Mouse (Mus musculus) megakaryocyte, embryonic 14.5 days (primary cell): Measurements from ENCODE around the gene Atp6v1g1. TPM values are rescaled to one million over a fixed set of nuclear protein-coding genes. Genes with fewer than 3 reads are reported as not detected.

Source experiments
- H3K27me3 ChIP-seq: replicated peaks from 2 replicates; pipeline ENCODE3; 2012; ENCODE audit warnings: inconsistent platforms
- H3K36me3 ChIP-seq: replicated peaks from 2 replicates; pipeline ENCODE3; 2012; ENCODE audit warnings: low read length, inconsistent platforms, mixed read lengths
- H3K4me1 ChIP-seq: 2 replicates; pipeline ENCODE4 v1.6.1; 2012; ENCODE audit warnings: inconsistent platforms
- H3K4me3 ChIP-seq: replicated peaks from 2 replicates; pipeline ENCODE3; 2012; ENCODE audit warnings: moderate library complexity, mild to moderate bottlenecking, inconsistent platforms
- H3K9me3 ChIP-seq: 2 replicates; pipeline ENCODE4 v1.6.1; 2012; ENCODE audit warnings: inconsistent platforms
- FLI1 ChIP-seq: IDR thresholded peaks from 2 replicates; pipeline ENCODE4 v1.6.1; 2012; ENCODE audit warnings: low read length, inconsistent platforms, mixed read lengths
- GATA1 ChIP-seq: IDR thresholded peaks from 3 replicates; pipeline ENCODE4 v1.6.1; 2012; ENCODE audit warnings: mixed read lengths, low read length, inconsistent platforms, borderline replicate concordance
- polyA plus RNA-seq: library from polyadenylated mRNA; stranded (reverse); fragments of >175 nt; gene quantifications from 2 replicates; pipeline ENCODE4 v1.2.3, GENCODE M21; 2012; ENCODE audit warnings: low replicate concordance; ENCODE audit not compliant: insufficient read depth

Gene Atp6v1g1
- polyA plus RNA-seq, 1 experiment: 191 TPM

GRCm38 (mm10) chr4:63556665-63557064 lies 12.1 kb downstream of the Atp6v1g1 start:
- no peak for TF ChIP-seq FLI1
- peaks cover 52% of the 10 kb centered on the region for H3K36me3 ChIP-seq
- no peaks in the 10 kb centered on the region for H3K9me3 ChIP-seq
- H3K4me3 ChIP-seq: no peak overlapping the region
- H3K27me3 ChIP-seq: peaks cover 25% of the 10 kb centered on the region
- H3K4me1 ChIP-seq: peaks cover 51% of the 10 kb centered on the region

- H3K27me3 ChIP-seq: peaks cover 27% of the 10 kb centered on the region
- H3K4me1 ChIP-seq: peaks cover 58% of the 10 kb centered on the region
- TF ChIP-seq GATA1: no peak
- no peak for TF ChIP-seq FLI1
- peaks cover 44% of the 10 kb centered on the region for H3K36me3 ChIP-seq
- H3K4me3 ChIP-seq: peak overlapping the region; percentile 92
- H3K9me3 ChIP-seq: no peaks in the 10 kb centered on the region
Observed at GRCm38 (mm10) chr4:63557124-63558059, 12.8 kb downstream of the Atp6v1g1 start.

- H3K27me3 ChIP-seq: peaks cover 30% of the 10 kb centered on the region
- peak within 1 kb of the TSS; percentile 92 for H3K4me3 ChIP-seq
- H3K36me3 ChIP-seq: peaks cover 41% of the 10 kb centered on the region
- TF ChIP-seq FLI1 (no peak), GATA1 (no peak)
- H3K9me3 ChIP-seq: no peaks in the 10 kb centered on the region
- H3K4me1 ChIP-seq: peaks cover 62% of the 10 kb centered on the region
Observed at GRCm38 (mm10) chr4:63558407-63559081, 14.0 kb downstream of the Atp6v1g1 start, which contains the start of gene Tmem268. Tmem268 (plus strand) TSS chr4:63558781.

- peaks cover 62% of the 10 kb centered on the region for H3K4me1 ChIP-seq
- peaks cover 42% of the 10 kb centered on the region for H3K36me3 ChIP-seq
- peak overlapping the region; percentile 92 for H3K4me3 ChIP-seq
- no peaks in the 10 kb centered on the region for H3K9me3 ChIP-seq
- no peak for TF ChIP-seq FLI1
- no peak for TF ChIP-seq GATA1
- peaks cover 30% of the 10 kb centered on the region for H3K27me3 ChIP-seq
Observed at GRCm38 (mm10) chr4:63559127-63559697, 14.6 kb downstream of the Atp6v1g1 start.

- peak overlapping the region; percentile 92 for H3K4me3 ChIP-seq
- TF ChIP-seq GATA1 (no peak), FLI1 (no peak)
- peaks cover 62% of the 10 kb centered on the region for H3K4me1 ChIP-seq
- H3K27me3 ChIP-seq: peaks cover 32% of the 10 kb centered on the region
- no peaks in the 10 kb centered on the region for H3K9me3 ChIP-seq
- peaks cover 42% of the 10 kb centered on the region for H3K36me3 ChIP-seq
Observed at GRCm38 (mm10) chr4:63560079-63560478, 15.5 kb downstream of the Atp6v1g1 start.

- peaks cover 41% of the 10 kb centered on the region for H3K36me3 ChIP-seq
- H3K27me3 ChIP-seq: peaks cover 32% of the 10 kb centered on the region
- peaks cover 50% of the 10 kb centered on the region for H3K4me1 ChIP-seq
- no peaks in the 10 kb centered on the region for H3K9me3 ChIP-seq
- no peak for TF ChIP-seq GATA1
- TF ChIP-seq FLI1: no peak
- peak overlapping the region; percentile 60 for H3K4me3 ChIP-seq
Observed at GRCm38 (mm10) chr4:63561861-63562675, 17.5 kb downstream of the Atp6v1g1 start.

GRCm38 (mm10) chr4:63562742-63563141 lies 18.2 kb downstream of the Atp6v1g1 start:
- H3K4me1 ChIP-seq: peaks cover 43% of the 10 kb centered on the region
- H3K4me3 ChIP-seq: peak overlapping the region; percentile 60
- no peak for TF ChIP-seq GATA1
- no peak for TF ChIP-seq FLI1
- peaks cover 41% of the 10 kb centered on the region for H3K36me3 ChIP-seq
- no peaks in the 10 kb centered on the region for H3K9me3 ChIP-seq
- H3K27me3 ChIP-seq: peaks cover 32% of the 10 kb centered on the region

- TF ChIP-seq GATA1: no peak
- no peak for TF ChIP-seq FLI1
- Histone ChIP-seq H3K4me3 (no peak overlapping the region), H3K36me3 (peaks cover 83% of the 10 kb centered on the region)
Observed at GRCm38 (mm10) chr4:63567712-63568390, 23.3 kb downstream of the Atp6v1g1 start.

More at GRCm38 (mm10) chr4:63567712-63568390, 23.3 kb downstream of the Atp6v1g1 start:
- peaks cover 2% of the 10 kb centered on the region for H3K27me3 ChIP-seq
- H3K4me1 ChIP-seq: no peaks in the 10 kb centered on the region; the same call in 1 of the 2 replicates
- no peaks in the 10 kb centered on the region for H3K9me3 ChIP-seq
